Mouse (Mus musculus): ENCODE results near the gene Naxe. TPM values are rescaled to one million over a fixed set of nuclear protein-coding genes. Genes with fewer than 3 reads are reported as not detected.
A peak's percentile ranks its signal among the peaks of the same experiment; 100 is the strongest.

The Naxe gene
- polyA plus RNA-seq, 1 experiment from 2014 or later: 171 TPM

GRCm38 (mm10) chr3:88042661-88043421 is 15.5 kb downstream of the Naxe start, which contains the start of gene Gpatch4:
TSS of gene Gpatch4 (plus strand) at chr3:88043108.
- Histone ChIP-seq H3K9me3 (ENCODE audit: control insufficient read depth, low read length) (no peaks in the 10 kb centered on the region), H3K4me1 (ENCODE audit: control insufficient read depth, insufficient read depth, low read length) (no peaks in the 10 kb centered on the region), H3K9ac (ENCODE audit: low read length) (peak within 1 kb of the TSS; percentile 28), H3K27ac (replicated peaks; ENCODE audit: low read depth, low read length) (no peak within 1 kb of the TSS), H3K4me2 (ENCODE audit: low read depth, severe bottlenecking) (peak within 1 kb of the TSS; percentile 47), H3K4me3 (ENCODE audit: low read depth, low read length) (peak within 1 kb of the TSS; percentile 55), H3K27me3 (ENCODE audit: control insufficient read depth, insufficient read depth, low read length) (no peaks in the 10 kb centered on the region), H3K36me3 (ENCODE audit: control insufficient read depth, insufficient read depth, low read length) (no peaks in the 10 kb centered on the region)
- ATAC-seq (ENCODE audit: insufficient number of reproducible peaks, low FRiP score, low TSS enrichment, low read depth) (peak; percentile 60), DNase-seq (ENCODE audit: low spot score) (peak; percentile 85)
- 10% methylated on average over 36 of the region's 36 CpGs for WGBS

DNA sequence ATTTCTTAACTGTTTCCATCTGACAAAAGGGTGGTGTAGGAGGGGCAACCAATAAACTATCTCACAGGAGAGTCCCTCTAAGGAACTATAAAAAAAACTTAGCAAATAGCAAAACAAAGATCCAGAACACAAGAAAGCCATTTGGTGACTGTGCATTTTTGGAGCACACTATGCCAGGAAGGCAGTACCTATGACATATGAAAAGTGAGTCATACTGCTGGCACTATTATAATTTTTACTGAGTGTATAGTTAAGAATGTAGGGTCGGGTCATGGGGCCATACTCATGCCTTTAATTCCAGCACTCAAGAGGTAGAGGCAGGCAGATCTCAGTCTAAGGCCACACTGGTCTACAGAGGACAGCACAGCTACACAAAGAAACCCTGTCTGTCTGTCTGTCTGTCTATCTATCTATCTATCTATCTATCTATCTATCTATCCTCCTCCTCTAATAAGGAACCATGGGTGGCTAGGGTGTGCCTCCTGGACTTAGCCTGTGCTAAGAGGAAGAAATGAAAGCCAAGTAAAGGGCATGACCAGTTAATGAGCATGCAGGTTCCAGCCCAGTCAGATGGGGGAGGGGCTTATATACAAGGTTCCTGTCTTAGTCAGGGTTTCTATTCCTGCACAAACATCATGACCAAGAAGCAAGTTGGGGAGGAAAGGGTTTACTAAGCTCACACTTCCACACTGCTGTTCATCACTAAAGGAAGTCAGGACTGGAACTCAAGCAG is 22.6 kb downstream of the Naxe start:
- Histone ChIP-seq H3K9ac (ENCODE audit: low read length) (no peak overlapping the region), H3K4me1 (ENCODE audit: control insufficient read depth, insufficient read depth, low read length) (no peaks in the 10 kb centered on the region), H3K4me2 (ENCODE audit: low read depth, severe bottlenecking) (no peak overlapping the region), H3K27me3 (ENCODE audit: control insufficient read depth, insufficient read depth, low read length) (peaks cover 9% of the 10 kb centered on the region), H3K4me3 (ENCODE audit: low read depth, low read length) (no peak overlapping the region), H3K36me3 (ENCODE audit: control insufficient read depth, insufficient read depth, low read length) (no peaks in the 10 kb centered on the region), H3K9me3 (ENCODE audit: control insufficient read depth, low read length) (no peaks in the 10 kb centered on the region), H3K27ac (replicated peaks; ENCODE audit: low read depth, low read length) (no peak overlapping the region)
- 58% methylated on average over 1 of the region's 1 CpGs for WGBS
- DNase-seq (ENCODE audit: low spot score) (no peak), ATAC-seq (ENCODE audit: insufficient number of reproducible peaks, low FRiP score, low TSS enrichment, low read depth) (no peak)

- Histone ChIP-seq H3K27ac (replicated peaks; ENCODE audit: low read depth, low read length) (no peak overlapping the region), H3K4me2 (ENCODE audit: low read depth, severe bottlenecking) (no peak overlapping the region), H3K27me3 (ENCODE audit: control insufficient read depth, insufficient read depth, low read length) (peaks cover 20% of the 10 kb centered on the region), H3K4me1 (ENCODE audit: control insufficient read depth, insufficient read depth, low read length) (no peaks in the 10 kb centered on the region), H3K4me3 (ENCODE audit: low read depth, low read length) (no peak overlapping the region), H3K36me3 (ENCODE audit: control insufficient read depth, insufficient read depth, low read length) (no peaks in the 10 kb centered on the region), H3K9ac (ENCODE audit: low read length) (no peak overlapping the region), H3K9me3 (ENCODE audit: control insufficient read depth, low read length) (no peaks in the 10 kb centered on the region)
- no peak for DNase-seq (ENCODE audit: low spot score)
- WGBS: 61% methylated on average over 5 of the region's 5 CpGs
- ATAC-seq (ENCODE audit: insufficient number of reproducible peaks, low FRiP score, low TSS enrichment, low read depth): no peak
Observed at GRCm38 (mm10) chr3:88033506-88033905, 24.8 kb downstream of the Naxe start.

DNA sequence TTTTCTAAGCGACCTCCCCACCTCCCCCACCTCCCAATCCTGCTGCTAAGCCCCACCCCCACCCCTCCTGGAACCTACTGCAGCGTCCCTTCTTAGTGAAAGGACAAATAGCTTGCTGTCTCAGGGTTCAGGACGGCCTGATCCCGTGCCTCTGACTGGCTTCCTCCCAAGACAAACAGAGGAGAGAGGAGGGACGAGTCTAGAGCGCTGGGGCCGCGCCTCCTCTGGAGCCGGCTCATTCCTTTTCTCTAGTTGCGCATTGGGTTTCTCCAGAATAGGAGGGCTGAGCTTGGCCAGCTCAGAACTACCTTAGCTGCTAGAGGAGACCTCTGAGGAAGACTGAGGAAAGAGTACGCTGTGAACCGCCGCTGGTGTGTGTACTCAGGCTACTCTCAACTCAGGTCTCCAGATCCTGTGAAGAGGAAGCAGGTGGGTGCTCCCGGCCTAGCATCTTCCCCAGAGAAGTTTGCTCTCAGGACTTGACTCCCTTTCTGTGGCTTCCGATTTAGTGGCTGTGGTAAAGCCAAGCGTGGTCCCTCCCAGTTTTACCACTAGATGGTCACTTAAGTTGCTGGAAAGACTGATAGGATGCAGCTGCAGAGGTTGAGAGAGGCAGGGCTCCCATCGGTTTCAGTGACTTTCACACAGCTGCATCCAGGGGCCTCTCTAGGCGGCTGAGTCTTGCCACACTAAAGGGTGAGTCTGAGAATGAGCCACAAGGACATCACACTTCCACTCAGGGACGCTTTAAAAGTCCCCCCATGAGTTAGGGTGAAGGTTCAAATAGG is 27.5 kb downstream of the Naxe start:
- H3K4me1 ChIP-seq (ENCODE audit: control insufficient read depth, insufficient read depth, low read length): no peaks in the 10 kb centered on the region
- no peaks in the 10 kb centered on the region for H3K36me3 ChIP-seq (ENCODE audit: control insufficient read depth, insufficient read depth, low read length)
- H3K4me3 ChIP-seq (ENCODE audit: low read depth, low read length): no peak overlapping the region
- ATAC-seq (ENCODE audit: insufficient number of reproducible peaks, low FRiP score, low TSS enrichment, low read depth) (no peak), DNase-seq (ENCODE audit: low spot score) (no peak)
- no peak overlapping the region for H3K4me2 ChIP-seq (ENCODE audit: low read depth, severe bottlenecking)
- no peak overlapping the region for H3K9ac ChIP-seq (ENCODE audit: low read length)
- H3K27ac ChIP-seq (replicated peaks; ENCODE audit: low read depth, low read length): no peak overlapping the region
- H3K27me3 ChIP-seq (ENCODE audit: control insufficient read depth, insufficient read depth, low read length): peaks cover 25% of the 10 kb centered on the region
- 19% methylated on average over 19 of the region's 19 CpGs for WGBS
- peaks cover 4% of the 10 kb centered on the region; the same call in 1 of the 2 replicates for H3K9me3 ChIP-seq (ENCODE audit: control insufficient read depth, low read length)

DNA sequence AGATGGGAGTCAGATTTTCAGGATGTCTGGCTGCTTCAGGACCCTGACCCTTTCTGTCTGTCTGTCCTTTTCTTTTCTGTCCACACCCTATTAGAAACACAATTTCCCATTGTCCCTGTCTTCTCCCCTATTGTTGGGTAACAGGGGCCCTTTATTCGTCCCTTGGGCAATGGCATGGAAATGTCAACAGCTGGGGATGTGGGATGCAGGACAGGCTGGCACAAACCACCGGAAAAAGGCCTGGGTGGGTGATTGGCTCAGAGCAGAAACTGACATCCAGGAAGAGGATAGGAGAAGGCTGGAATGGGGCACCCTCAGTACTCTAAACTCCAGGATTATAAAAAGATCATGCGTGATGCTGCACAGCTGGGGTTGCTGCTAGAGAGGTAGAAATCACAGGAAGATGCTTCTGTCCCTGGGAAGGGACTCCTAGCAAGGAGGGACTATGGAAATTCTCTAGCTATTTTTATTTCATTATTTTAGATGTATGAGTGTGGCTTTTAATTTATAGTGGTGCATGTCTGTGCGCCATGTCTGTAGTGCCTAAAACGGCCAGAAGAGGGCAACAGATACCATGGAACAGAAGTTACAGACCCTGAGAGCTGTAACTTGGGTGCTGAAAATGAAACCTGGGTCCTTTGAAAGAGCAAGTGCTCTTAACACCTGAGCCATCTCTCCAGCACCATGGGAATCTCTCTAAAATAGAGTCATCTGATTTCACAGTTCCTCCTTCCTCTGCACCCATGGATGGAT is 30.7 kb downstream of the Naxe start, which contains the start of gene Hapln2:
TSS of gene Hapln2 (minus strand) at position 150 of the 753 bp plus-strand sequence.
- Histone ChIP-seq H3K27ac (replicated peaks; ENCODE audit: low read depth, low read length) (no peak within 1 kb of the TSS), H3K9me3 (ENCODE audit: control insufficient read depth, low read length) (peaks cover 4% of the 10 kb centered on the region; the same call in 1 of the 2 replicates), H3K9ac (ENCODE audit: low read length) (no peak within 1 kb of the TSS), H3K4me2 (ENCODE audit: low read depth, severe bottlenecking) (no peak within 1 kb of the TSS), H3K4me3 (ENCODE audit: low read depth, low read length) (no peak within 1 kb of the TSS), H3K27me3 (ENCODE audit: control insufficient read depth, insufficient read depth, low read length) (peaks cover 55% of the 10 kb centered on the region), H3K4me1 (ENCODE audit: control insufficient read depth, insufficient read depth, low read length) (peaks cover 9% of the 10 kb centered on the region), H3K36me3 (ENCODE audit: control insufficient read depth, insufficient read depth, low read length) (no peaks in the 10 kb centered on the region)
- DNase-seq (ENCODE audit: low spot score) (peak; percentile 35), ATAC-seq (ENCODE audit: insufficient number of reproducible peaks, low FRiP score, low TSS enrichment, low read depth) (no peak)
- WGBS: 63% methylated on average over 5 of the region's 5 CpGs

GRCm38 (mm10) chr3:88026823-88027222 is 31.5 kb downstream of the Naxe start:
- Histone ChIP-seq H3K36me3 (ENCODE audit: control insufficient read depth, insufficient read depth, low read length) (no peaks in the 10 kb centered on the region), H3K9ac (ENCODE audit: low read length) (no peak overlapping the region), H3K27me3 (ENCODE audit: control insufficient read depth, insufficient read depth, low read length) (peaks cover 61% of the 10 kb centered on the region), H3K4me3 (ENCODE audit: low read depth, low read length) (no peak overlapping the region), H3K4me2 (ENCODE audit: low read depth, severe bottlenecking) (no peak overlapping the region), H3K9me3 (ENCODE audit: control insufficient read depth, low read length) (peaks cover 4% of the 10 kb centered on the region; the same call in 1 of the 2 replicates), H3K4me1 (ENCODE audit: control insufficient read depth, insufficient read depth, low read length) (peaks cover 11% of the 10 kb centered on the region), H3K27ac (replicated peaks; ENCODE audit: low read depth, low read length) (no peak overlapping the region)
- ATAC-seq (ENCODE audit: insufficient number of reproducible peaks, low FRiP score, low TSS enrichment, low read depth) (no peak), DNase-seq (ENCODE audit: low spot score) (no peak)
- WGBS: 60% methylated on average over 7 of the region's 7 CpGs

- peaks cover 62% of the 10 kb centered on the region for H3K27me3 ChIP-seq (ENCODE audit: control insufficient read depth, insufficient read depth, low read length)
- H3K4me1 ChIP-seq (ENCODE audit: control insufficient read depth, insufficient read depth, low read length): peaks cover 11% of the 10 kb centered on the region
- no peak for DNase-seq (ENCODE audit: low spot score)
- no peak overlapping the region for H3K27ac ChIP-seq (replicated peaks; ENCODE audit: low read depth, low read length)
- peak overlapping the region; percentile 30; the same call in 1 of the 2 replicates for H3K9ac ChIP-seq (ENCODE audit: low read length)
- peaks cover 4% of the 10 kb centered on the region; the same call in 1 of the 2 replicates for H3K9me3 ChIP-seq (ENCODE audit: control insufficient read depth, low read length)
- under 1% methylated on average over 81 of the region's 81 CpGs for WGBS
- ATAC-seq (ENCODE audit: insufficient number of reproducible peaks, low FRiP score, low TSS enrichment, low read depth): peak; percentile 63
- H3K4me3 ChIP-seq (ENCODE audit: low read depth, low read length): peak overlapping the region; percentile 44
- H3K36me3 ChIP-seq (ENCODE audit: control insufficient read depth, insufficient read depth, low read length): no peaks in the 10 kb centered on the region
- peak overlapping the region; percentile 88 for H3K4me2 ChIP-seq (ENCODE audit: low read depth, severe bottlenecking)
Observed at GRCm38 (mm10) chr3:88023192-88024074, 34.9 kb downstream of the Naxe start.

Data from limb, embryonic 11.5 days (tissue).